Mouse (Mus musculus) cerebellum, adult 2 months (tissue): ENCODE data around the gene Grm8.

Experiments used
- CTCF ChIP-seq: fragments of 200-500 bp; IDR thresholded peaks from 2 replicates; pipeline ENCODE4 v1.5.1; 2011; ENCODE audit warnings: low read depth, mild to moderate bottlenecking, control low read depth, low read length, moderate library complexity, borderline replicate concordance; ENCODE audit not compliant: insufficient read depth
- POLR2A ChIP-seq: fragments of 200-500 bp; IDR thresholded peaks from 2 replicates; pipeline ENCODE4 v1.6.1; 2011; ENCODE audit warnings: low read length, control low read depth, borderline replicate concordance; ENCODE audit not compliant: insufficient read depth

DNA sequence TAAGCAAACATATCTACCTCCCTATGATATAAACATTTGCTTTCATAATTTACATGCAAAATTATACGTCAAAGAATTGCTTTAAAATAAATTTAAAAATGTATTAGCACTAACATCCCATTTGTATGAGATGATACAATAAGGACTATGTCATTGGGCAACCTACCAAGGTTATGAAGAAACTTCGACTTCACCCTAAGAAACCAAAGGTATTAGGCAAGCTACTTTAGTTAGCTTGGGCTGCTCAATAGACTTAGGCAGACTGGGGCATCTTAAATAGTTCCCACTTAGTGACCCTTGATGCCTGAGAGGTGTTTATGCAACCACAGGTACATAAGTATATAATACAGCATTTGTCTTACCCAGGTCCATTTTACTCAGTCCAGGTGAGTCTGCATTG lies 19.5 kb downstream of the Grm8 start:
- TF ChIP-seq CTCF: no peak
- TF ChIP-seq POLR2A: no peak
